8 mouse cellular contexts compared by ENCODE assay signal in the genomic region with DNA sequence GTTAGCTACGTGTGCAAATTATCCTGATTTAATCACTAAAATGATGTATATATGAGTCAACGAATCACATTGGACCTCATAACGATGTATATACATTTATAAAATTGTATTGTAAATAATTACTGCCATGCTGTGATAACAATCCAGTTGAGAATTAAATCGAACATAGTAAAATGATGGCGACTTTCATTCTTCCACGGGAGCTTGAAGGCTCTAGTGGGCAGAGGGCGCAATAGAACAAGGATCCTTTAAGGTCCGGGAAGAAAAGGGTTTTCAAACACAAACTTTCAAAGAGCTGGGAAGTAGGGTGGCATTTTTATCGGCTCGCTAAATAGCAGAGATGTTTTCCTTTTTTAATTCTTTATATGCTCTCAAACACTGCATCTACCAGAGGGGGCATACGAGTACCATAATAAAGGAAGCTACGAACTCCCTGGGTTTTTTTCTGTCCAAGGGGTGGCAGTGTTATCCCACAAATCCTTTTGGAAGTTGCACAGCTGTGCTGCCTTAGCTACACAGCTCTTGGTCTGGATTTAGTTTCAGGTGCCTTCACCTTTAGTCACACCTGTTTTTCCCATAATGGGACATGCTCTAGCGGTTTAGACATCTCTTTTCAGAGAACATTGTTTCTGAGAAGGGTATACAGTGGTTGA.
DNase-seq lines count a peak whose midpoint lies in the region; ATAC-seq and TF ChIP-seq lines count a peak whose summit lies in the region.

No protein-coding gene starts in this region.

- ATAC-seq in lung, embryonic 16.5 days (ENCODE audit: low read depth): peak; percentile 93

- peak; percentile 83 for DNase-seq in R1 (ENCODE audit: low read depth, low spot score)
- peak; percentile 36 to 37 for DNase-seq in cerebellum, adult 2 months
- DNase-seq in forelimb bud, embryonic 11.5 days (ENCODE audit: low read depth, low spot score): peak; percentile 90
- peak; percentile 69 to 73 for DNase-seq in heart, postnatal 36 days
- DNase-seq in layer of hippocampus, adult 11-12 months (ENCODE audit: low spot score): peak; percentile 81
- DNase-seq in retina, adult 2 months (ENCODE audit: low read depth, low spot score): peak; percentile 23
- no peak for DNase-seq in spleen, postnatal 14 days (ENCODE audit: low spot score in 2 of 2)

- no peak overlapping the region for H3K27ac ChIP-seq in cerebellum, adult 2 months (ENCODE audit: insufficient read depth, low read length)
- no peak overlapping the region for H3K27ac ChIP-seq in lung, embryonic 16.5 days (ENCODE audit: low read length)

- TF ChIP-seq CTCF in cerebellum, adult 2 months (IDR thresholded peaks at IDR 0.05; ENCODE audit: borderline replicate concordance, insufficient read depth, low read depth, low read length): peak; percentile 54

- no peaks in the 10 kb centered on the region for H3K9me3 ChIP-seq in lung, embryonic 16.5 days (ENCODE audit: control insufficient read depth, low read length)

- intact Hi-C loops in heart, postnatal 36 days (cut with DNase I): loop anchor here (1.0 to 5.0 kb wide), 4 partner anchors 162 to 987 kb away; a partner anchor contains a TSS

- H3K27me3 ChIP-seq in cerebellum, adult 2 months (ENCODE audit: control insufficient read depth, insufficient read depth, low read length): no peaks in the 10 kb centered on the region
- H3K27me3 ChIP-seq in lung, embryonic 16.5 days (ENCODE audit: control insufficient read depth, insufficient read depth, low read depth, low read length): no peaks in the 10 kb centered on the region

- TF ChIP-seq POLR2A in cerebellum, adult 2 months (IDR thresholded peaks at IDR 0.05; ENCODE audit: borderline replicate concordance, insufficient read depth, low read length): no peak

- 23% methylated on average over 13 of the region's 13 CpGs for WGBS in cerebellum, adult 2 months
- 18% methylated on average over 13 of the region's 13 CpGs for WGBS in lung, embryonic 16.5 days

- H3K9ac ChIP-seq in lung, embryonic 16.5 days (ENCODE audit: low read length): peak overlapping the region; percentile 60; the same call in 1 of the 2 replicates

- no peaks in the 10 kb centered on the region for H3K4me1 ChIP-seq in cerebellum, adult 2 months (ENCODE audit: control insufficient read depth, insufficient read depth, low read length)
- 0 out of 2 replicates have a peak, but pooled peaks cover 3% of the 10 kb centered on the region for H3K4me1 ChIP-seq in lung, embryonic 16.5 days (replicated peaks; ENCODE audit: control insufficient read depth, insufficient read depth, low read length)

- no peaks in the 10 kb centered on the region for H3K36me3 ChIP-seq in lung, embryonic 16.5 days (ENCODE audit: control insufficient read depth, insufficient read depth, low read length)

- no peak overlapping the region for H3K4me3 ChIP-seq in cerebellum, adult 2 months (replicated peaks; ENCODE audit: insufficient read depth, low read depth, low read length)
- peak overlapping the region; percentile 49 for H3K4me3 ChIP-seq in lung, embryonic 16.5 days (ENCODE audit: low read length)

- peak overlapping the region; percentile 58 for H3K4me2 ChIP-seq in lung, embryonic 16.5 days (ENCODE audit: low read depth, low read length)

Comparison
In these comparisons a context has a peak if more than half of its experiments do, and no peak if none do; other contexts are left out.
1. DNase-seq: peak in R1 (single experiment), cerebellum, adult 2 months (2 of 2), forelimb bud, embryonic 11.5 days (single experiment), heart, postnatal 36 days (2 of 2), layer of hippocampus, adult 11-12 months (single experiment) and retina, adult 2 months (single experiment); none in spleen, postnatal 14 days (0 of 2).